Mouse (Mus musculus) CH12F3 (cell line): ENCODE measurements around the gene 4931408C20Rik.

ENCODE experiments used
- in situ Hi-C: fragments of 300-500 bp; cut with MboI; formaldehyde crosslinking; loops from 2 replicates; pipeline ENCODE4 v1.14.3; 2020; ENCODE audit warnings: low sequenced_read_pairs

The 4931408C20Rik gene

GRCm38 (mm10) chr1:26686842-26687760, at the start of gene 4931408C20Rik:
TSS of gene 4931408C20Rik (minus strand) at chr1:26687460.
- in situ Hi-C loops = no loop called here

DNA sequence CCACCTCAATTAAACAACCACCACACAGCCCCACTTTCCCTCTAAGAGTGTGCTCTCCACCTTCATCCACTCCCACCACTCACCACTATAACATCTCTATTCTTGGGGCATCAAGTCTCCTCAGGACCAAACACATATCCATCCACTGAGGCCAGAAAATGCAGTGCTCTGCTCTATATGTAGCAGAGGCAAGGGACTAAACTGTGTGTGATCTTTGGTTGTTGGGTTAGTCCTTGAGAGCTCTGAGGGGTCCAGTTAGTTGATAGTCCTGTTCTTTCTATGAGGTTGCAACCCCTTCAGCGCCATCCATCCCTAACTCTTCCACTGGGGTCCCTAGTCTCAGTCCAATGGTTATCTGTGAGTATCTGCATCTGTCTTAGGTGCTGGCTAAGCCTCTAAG, 666 bp upstream of the 4931408C20Rik start:
- in situ Hi-C loops = no loop called here

- in situ Hi-C loops = no loop called here
These were observed 1.1 kb downstream of the 4931408C20Rik start for GRCm38 (mm10) chr1:26685952-26686693.

DNA sequence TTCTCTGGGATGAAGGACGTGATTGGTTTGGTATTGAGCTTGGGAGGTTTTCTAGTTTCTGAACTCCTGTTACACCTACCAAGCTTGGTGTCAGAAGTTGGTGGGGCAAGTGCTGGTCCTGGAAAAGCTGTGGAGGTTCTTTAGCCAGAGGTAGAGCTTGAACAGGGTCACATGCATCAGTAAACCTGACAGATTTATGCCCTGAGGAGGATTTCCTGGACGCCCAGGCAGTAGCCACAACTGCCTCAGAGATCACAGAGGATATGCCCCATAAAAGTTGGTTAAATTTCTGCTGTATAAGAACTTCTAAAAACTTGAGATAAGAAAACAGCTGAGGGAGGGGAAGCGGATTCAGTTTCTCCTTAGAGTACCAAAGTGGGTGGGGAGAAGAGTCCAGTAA, 1.9 kb downstream of the 4931408C20Rik start:
- in situ Hi-C loops = no loop called here

GRCm38 (mm10) chr1:26649704-26650388, 37.4 kb downstream of the 4931408C20Rik start:
- in situ Hi-C loops = no loop called here

DNA sequence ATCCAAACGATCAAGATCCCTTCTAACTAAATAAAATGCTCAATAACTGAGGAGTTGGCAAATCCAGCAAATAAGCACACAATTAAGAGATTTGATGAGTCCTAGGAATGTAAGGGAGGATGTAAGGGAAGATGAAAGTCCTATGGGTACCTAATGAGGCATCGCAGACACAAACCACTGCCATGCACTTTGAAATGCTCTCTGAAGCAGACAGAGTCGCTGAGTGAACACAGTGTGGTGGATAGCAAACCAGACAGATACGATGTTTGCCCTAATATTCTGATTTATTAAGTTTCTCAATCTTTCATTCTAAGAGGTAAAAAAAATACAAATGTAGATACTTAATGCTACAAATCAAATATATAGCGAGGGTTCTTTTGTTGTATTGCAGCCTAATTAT, 51.2 kb downstream of the 4931408C20Rik start:
- in situ Hi-C loops = no loop called here
